Mouse (Mus musculus) spleen, postnatal 4 days (tissue): ENCODE data around the gene Dock9.

Source experiments
- DNase-seq, 2 experiments: peaks; one replicate each; pipeline ENCODE4 v3.0.0; 2022; ENCODE audit warnings: low spot score in 2 of 2

Gene Dock9

DNA sequence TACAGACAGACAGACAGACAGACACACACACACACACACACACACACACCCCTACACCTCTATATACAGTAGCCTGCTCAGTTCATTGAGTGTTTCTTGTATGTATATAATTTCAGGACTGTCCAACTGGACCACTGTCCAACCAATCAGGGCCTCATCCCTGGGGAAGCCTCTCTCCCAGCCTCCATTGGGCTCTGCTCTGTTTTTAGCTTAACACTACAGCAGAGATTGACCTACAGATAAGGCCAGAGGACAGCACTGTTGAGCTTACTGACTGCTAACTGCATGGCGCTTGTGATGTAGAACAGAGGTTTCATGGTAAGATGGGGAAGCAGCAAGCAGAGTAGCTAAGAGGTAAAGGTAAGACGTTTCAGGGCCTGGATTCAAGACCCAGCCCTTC, 5.7 kb downstream of the Dock9 start:
- DNase-seq: no peak

DNA sequence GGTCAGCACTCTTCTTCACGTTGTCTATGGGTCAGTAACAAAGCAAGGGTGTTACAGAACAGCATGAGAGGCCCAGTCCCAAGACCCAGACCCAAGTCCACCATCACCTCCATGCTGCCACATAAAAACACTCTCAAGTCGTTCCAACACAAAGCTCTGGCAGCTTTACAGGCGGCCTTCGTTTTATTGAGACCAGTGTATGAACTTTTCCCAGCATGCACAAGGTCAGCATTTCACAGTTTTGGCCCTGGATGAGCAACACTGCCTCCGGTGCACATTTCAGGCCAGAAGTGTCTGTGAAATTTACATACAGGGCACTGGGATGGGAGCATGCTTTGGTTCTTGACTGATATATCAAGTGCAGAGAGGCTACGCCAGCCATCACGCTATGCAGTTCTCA, 6.5 kb downstream of the Dock9 start:
- no peak for DNase-seq

DNA sequence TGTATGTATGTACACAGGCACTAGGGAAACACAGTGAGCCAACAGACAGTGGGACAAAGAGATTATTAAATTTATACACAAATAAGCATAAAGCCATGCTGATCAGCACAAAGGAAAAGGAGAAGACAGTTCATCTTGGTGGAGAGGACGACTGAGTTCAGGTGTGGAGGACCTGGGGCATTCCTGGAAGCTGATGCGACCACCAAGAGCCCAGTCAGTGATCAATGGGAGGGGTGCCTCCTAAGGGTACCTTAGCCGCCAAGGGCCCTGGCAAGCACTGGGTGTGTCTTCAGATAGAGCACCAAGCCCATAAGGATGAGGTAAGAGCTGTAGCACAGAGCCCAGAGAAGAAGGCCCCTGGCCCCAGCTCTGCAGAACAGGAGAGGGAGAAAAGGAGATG, 8.4 kb downstream of the Dock9 start:
- no peak for DNase-seq

DNA sequence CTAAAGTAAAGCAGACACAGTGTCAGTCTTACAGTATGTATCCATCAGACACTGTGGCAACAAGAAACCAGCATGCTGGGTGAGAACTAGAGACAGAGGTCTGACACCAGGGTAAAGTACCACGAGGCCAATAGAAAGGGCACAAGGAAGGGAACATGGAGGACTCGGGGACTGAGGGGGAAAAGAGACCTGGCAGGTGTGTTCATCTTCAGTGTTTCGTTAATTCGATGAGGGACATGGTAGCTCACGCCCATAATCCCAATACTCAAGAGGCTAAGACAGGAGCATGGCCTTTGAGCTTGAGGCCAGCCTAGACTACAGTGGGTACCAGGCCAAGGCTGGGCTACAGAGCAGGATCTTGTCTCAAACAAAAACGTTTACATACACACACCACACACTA, 9.2 kb downstream of the Dock9 start:
- DNase-seq: no peak

DNA sequence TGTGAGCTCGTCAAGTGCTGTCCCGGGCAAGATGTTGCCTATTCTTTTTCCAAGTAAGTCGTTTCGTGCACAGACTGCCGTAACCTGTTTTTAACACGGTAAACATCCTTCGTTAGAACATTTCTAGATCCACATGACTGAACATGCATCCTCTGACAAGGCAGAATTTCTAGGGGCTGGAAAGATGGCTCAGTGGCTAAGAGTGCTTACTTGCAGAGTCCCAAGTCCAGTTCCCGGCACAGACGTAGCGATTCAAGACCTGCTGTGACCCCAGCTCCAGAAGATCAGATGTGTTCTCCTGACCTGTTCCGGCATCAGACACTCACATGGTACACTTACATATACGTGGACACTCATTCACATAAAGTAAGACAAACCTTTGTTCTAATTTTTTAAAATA, 10.2 kb downstream of the Dock9 start:
- DNase-seq: no peak

DNA sequence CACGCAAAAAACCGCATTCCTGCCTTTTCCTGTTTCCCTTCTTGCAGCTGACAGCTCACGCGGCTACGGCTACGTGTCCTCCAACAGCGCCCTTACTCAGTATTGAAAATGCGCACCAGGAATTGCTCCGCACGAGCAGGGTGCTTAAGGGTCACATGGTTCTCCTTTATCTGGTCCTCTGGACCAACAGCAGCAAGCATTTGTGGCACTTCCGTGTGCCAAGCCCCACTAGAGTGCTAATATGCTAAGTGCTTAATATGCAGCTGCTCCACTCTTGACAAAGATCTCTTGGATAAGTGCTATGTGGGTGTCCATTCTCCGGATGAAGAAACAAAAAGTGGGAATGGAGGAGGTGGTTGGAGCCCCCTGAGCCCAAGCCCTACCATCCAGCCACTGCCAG, 10.7 kb downstream of the Dock9 start:
- DNase-seq: no peak

DNA sequence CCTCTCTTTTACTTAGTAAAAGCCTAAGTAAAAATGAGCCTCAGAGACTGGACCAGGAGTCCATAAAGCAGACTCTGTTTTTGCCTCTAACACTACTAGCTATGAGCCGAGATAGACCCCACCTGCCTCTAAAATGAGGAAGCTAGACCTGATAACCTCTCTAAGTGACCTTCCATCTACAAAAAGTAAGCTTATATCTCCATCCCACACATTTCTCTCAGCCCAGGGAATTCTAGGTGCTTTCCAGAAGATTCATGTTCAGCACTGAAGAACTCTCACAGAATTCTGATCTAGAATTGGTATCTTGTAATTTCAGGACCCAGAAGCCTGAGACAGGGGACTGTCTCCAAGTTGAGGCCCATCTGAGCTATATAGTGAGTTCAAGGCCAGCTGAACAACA, 12.2 kb downstream of the Dock9 start:
- no peak for DNase-seq

DNA sequence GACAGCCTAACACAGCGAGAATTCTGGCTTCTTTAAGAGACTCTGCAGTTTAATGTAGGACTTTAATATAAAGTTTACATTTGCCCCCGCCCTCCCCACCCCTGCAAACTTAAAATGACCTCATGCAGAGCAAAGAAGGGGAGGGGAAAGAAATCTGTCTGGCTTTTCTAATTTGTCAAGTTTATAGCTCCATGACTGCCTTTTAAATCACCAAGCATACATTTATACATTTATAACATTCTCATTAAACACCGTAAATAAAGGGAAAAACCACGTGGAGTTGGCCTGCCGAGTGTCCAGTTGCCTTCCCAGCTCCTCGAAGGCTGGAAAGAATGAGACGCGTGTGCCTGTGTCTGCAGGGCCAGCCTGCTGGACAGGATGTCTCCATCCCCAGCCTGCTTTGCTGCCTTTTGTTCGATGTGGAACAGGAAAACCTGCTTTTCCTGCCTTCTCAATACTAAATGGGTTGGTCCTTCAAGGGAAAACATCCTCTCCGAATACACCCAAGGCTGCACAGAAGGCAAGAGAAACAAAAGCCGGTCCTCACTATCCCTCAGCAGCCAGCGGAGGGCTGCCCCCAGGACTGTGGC, 16.6 kb downstream of the Dock9 start:
- no peak for DNase-seq

DNA sequence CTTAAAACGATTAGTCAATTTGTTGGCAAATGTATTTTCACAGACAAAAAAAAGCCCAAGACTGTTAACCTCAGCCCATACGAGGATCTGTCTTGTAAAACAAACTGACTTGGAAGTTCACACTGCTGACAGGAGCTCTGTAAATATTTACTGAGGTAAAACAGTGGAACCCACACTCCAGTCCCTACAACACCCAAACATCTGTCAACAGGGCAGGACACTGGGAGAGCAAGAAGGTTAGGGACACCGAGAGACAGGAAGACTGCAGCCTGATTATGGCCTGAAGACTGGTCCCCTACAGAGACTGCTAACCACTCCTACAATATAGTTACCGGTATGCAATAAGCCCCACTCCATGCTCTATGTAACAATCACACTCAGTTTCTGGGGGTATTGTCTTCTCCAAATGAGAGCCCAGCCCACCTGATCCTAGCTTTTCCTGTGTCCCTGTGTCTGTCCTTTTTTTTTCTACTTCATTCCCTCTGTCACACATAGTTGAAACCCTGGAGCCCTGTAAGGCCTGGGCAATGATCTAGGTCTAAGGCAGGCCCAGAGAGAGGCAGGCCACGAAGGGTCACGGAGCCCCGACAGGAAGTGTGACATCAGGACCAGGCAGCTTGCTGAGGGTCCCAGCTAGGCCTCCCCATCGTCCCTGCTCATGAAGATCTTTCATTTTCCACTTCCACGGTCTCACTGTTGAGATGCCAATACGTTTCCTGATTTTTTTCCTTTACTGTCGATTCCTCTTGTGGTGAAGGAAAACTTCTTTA, 17.3 kb downstream of the Dock9 start:
- DNase-seq: no peak

DNA sequence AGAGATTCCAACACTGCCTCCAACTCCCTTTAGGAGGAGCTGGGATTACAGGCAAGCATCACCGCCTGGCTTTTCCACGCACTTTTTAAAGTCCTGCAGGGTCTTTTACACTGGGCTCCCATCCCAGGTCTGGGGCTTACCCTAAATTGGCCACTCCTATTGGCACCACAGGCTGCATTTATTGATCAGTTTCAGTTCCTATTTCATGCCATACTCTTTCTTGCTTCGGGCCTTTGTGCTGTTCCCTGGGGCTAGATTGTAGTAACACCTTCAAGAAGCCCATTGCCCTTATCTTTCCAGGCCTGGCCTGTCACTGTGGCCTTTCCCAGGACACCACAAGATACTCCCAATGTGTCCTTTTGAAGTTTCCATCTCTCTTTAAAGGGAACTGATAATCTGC, 18.0 kb downstream of the Dock9 start:
- no peak for DNase-seq

DNA sequence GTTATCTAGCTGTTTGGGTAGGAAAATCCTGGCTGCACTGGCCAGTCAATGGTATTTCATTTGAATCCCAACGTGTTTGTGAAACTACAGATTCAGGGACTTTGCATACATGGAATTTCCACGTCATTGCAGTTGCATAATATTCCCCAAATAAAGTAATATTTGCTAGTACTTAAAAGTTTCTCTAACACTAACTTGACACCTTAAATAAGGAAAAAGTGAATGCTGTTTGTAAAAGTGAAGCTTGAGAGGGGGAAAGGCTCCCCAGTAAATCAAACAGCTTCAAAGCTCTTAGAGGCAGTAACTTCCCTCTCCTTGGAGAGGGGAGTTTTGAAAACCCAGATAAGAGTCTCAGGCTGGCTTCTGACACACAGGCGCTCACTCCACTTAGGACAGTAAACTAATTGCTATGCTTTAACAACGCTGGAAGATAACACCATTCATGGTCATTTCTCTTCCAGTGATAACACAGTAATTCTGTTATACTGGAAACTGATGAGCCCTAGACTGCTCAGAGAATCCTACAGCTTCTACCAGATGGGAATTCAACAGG, 20.3 kb downstream of the Dock9 start:
- no peak for DNase-seq

DNA sequence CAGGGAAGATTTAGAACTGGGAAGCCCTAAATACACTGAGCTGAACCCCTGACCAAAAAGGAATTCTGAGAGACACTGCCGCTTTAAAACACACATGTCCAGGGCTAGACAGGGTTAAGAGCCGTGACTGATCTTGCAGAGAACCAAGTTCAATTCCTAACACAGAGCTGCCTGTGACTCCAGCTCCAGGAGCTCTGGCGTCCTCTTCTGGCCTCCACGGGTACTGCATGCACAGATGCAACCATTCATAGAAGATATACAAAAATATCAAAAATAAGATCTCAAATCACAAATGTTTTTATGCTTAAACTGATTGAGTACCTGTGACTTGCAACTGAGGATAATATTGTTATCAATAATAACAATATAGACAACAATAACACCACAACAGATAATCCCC, 20.9 kb downstream of the Dock9 start:
- DNase-seq: no peak

DNA sequence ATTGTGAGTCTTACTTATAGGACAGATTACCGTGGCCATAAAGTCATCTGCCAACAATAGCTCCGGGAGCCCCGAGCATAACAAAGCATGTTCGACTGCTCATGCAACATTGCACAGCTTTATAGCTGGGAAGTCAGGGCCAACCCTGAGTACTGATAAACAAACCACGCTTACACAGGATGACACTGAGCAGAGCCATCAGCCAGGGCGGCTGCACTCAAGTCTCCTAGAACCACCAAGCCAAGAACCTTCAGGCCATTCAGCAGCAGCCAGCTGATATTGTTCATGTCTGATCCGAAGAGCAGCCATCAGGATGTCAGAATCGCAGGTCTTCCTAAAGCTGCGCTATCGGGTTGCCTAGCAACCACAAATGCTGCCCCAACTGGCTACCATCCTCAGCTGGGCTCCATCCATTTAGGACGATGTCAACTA, 35.6 kb downstream of the Dock9 start:
- DNase-seq: no peak

DNA sequence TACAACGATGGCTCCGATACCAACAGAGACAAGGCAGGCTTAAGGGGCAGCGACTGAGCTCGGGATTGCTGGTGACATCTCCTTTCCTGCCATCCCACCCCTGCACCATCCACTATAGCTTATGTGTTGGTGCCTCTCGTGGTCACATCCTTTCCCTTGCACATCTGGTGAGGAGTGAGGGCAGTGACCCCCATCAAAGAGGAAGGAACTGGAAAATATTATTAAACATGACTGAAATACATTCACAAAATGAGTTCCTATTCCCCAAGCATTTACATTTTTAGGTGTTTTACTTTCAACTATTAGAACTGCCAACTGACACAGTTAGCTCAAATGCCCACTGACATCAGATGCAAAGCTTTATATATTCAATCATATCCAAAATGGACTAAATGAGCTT, 37.2 kb downstream of the Dock9 start:
- no peak for DNase-seq

DNA sequence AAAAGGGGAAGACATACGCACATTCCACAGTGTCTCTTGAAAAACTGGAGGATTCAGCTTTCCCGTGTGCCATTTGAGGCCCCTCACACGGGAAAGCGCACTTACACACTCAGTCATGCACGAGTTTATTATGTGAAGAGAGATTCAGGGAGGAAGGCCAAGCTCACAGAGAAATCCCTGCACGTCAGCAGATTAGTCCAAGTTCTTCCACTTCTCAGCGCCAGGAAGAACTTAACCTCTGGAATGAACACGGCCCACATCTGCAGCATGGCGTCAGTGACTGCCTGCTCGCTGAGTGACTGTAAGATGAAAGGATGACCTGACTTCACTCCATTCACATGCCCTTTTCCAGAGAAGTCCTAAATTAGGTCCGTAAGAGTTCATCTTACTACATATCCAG, 43.5 kb downstream of the Dock9 start:
- DNase-seq: no peak

DNA sequence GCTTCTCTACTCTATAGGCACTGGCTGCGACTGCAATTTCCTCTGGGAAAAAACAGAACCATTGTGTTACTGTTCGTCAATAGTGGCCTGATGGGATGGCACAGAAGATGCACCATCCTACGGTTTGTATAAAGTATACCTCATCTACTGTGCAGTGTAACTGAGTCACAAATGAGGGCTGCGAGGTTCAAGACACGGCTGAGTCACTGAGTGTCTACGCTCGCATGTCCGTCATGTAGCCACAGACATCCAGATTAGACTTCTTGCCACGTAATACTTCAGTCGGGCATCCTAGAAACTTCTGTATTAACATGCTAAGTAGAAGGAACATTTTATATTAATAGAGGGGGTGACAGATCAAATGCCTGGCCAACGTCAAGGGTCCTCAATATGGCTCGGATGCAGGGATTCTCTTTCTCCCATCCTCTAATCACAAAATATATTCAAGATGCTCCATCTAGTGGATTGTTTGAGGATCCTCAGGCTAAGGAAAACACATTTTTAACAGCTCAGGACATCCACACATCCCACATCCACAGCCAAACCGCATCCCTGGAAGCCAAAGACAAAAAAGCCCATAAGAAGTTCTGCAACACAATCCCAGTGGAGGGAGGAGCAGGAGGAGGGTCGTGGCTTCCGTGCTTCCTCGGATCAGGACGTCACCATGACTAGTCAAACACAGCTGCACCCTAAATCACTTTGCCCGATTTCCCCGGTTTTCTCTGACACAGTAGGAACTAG, 44.8 kb downstream of the Dock9 start:
- no peak for DNase-seq

DNA sequence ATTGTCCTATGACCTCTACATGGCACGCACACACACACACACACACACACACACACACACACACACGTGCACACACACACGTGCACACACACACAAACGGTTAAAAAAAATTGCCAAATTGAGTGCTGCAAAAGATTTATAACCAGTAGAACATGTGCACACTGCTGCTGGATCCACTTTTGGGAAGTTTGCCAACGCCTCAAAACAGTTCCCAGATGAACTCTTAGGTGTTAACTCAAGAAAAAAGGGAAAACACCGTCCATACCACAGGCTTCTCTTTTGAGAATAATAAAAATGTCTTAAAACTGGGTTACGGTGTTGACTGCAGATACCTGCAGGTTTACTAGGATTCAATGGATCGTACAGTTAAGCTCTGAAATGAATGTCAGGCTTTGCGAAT, 48.0 kb downstream of the Dock9 start:
- DNase-seq: no peak

DNA sequence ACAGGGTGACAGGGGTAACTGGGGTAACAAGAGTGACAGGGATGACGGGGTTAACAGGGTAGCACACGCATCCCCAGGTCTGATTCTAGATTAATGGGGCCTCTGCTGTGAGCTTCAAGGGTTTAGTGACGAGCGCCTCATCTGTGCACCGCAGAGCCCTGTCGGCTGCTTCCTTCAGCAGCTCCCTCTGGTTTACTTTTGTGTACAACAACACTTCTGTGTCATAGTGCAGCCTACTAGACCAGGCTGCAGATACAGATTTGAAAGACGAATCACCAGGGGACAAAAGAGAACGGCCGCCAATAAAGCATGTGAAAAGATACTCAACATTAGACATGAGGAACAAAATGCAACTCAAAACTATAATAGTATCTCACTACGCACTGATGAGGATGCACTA, 48.6 kb downstream of the Dock9 start:
- DNase-seq: no peak

DNA sequence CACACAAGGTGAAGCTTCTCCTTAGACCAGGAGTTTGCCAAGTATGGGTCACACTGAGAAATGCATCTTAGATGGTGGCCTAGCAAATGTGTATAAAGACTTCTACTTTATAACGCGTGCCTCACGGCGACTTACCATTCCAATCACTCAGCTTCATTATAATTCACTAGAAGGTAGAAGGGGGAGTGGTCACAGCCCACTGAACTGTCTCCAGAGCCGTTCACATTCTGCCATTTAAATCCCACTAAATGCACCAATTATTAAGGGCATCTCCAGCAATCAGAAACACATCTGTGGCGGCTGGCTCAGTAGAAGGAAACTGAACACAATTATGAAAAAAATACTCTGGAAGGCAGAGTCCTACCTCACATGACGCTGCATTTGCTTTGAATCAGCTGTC, 50.3 kb downstream of the Dock9 start:
- DNase-seq: no peak

DNA sequence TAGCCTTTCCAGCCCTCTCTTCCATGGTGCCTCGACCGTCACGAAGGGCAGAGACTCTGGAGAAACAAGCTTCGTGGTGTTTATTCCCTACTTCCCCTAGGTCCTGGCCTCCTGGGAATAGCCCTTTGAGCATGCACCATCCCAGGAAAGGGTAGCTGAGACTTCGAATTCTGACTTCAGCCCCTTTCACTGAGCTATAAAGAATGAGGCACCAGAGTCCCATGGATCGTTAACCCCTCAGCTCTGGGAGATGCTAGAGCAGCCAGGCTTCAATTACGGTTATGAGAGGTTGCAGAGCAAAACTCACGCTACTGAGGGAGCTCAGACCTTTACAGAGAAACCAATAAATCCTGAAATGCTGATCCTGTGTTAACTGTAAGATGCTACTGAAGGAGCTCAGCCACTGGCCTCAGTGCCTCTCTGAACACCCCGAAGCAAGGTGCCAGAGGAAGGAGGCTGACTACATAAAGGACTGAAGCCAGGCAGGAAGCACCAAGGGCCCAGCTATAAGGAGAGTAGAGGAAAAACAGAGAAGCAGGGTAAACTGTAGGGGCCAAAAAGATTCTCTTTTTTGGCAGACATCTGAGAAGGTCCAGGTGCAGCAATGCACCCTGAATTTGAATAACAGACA, 53.7 kb downstream of the Dock9 start:
- DNase-seq: no peak

DNA sequence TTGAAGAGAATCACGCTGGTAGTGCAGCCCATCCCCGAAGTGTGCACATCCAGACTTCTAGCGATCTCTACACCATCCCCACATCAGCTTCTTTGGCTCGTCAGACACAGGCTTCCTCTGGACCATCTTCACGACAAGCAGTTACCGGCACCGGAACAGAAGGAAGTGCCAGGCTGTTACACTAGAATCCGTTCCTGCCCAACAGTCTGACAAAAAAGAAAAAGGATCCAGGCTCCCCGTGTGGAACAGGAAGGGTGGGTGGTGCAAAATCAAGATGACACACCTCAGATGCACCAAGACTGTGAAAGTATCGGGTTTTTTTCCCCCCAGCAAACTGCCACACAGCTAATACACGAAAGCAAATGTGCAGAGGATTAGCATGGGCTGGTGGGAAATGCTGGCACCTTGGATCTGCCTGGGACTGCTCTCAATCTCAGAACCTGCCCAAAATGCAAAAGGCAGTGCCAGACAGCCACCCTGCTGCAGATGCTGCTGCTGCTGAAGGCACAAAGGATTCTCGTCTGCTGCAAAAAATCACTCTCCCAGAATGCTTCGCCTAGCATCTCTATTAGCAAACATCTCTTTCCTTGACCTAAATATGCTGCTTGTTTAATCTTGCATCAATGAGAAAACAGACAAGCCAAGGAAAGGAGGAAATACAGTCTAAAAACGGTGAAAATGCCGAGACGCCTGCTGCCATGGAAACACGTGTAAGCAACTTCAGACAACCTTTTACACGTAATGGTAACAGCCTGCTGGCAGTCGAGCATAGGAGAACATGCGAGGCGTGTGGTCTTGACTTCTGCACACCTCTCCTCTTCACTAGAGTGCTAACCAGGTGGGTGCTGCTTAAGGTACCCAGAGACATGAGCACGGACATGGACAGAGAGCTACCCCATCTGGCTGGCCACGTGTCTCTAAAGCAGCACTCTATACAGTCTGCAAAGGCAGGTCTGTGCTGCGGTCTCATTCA, 58.9 kb downstream of the Dock9 start:
- DNase-seq: no peak
